Mouse (Mus musculus) C2C12 (cell line): Measurements from ENCODE around the gene Ophn1.

Experiments
- CTCF ChIP-seq: IDR thresholded peaks from one replicate; pipeline ENCODE4 v1.5.1; 2011; ENCODE audit not compliant: control insufficient read depth, insufficient read depth, insufficient read length
- FOSL1 ChIP-seq: IDR thresholded peaks from one replicate; pipeline ENCODE4 v1.8.0; 2011; ENCODE audit warnings: mild to moderate bottlenecking, low read length; ENCODE audit not compliant: poor library complexity, insufficient read depth, severe bottlenecking
- MAX ChIP-seq: IDR thresholded peaks from one replicate; pipeline ENCODE4 v1.6.1; 2011; ENCODE audit warnings: mild to moderate bottlenecking, control low read depth
- MYOG ChIP-seq: IDR thresholded peaks from one replicate; pipeline ENCODE4 v1.6.1; 2011; ENCODE audit not compliant: control insufficient read depth, insufficient read length; ENCODE audit errors: extremely low read depth
- USF1 ChIP-seq: IDR thresholded peaks from one replicate; pipeline ENCODE4 v1.6.1; 2011; ENCODE audit warnings: low read depth, mild to moderate bottlenecking, control low read depth, moderate library complexity

DNA sequence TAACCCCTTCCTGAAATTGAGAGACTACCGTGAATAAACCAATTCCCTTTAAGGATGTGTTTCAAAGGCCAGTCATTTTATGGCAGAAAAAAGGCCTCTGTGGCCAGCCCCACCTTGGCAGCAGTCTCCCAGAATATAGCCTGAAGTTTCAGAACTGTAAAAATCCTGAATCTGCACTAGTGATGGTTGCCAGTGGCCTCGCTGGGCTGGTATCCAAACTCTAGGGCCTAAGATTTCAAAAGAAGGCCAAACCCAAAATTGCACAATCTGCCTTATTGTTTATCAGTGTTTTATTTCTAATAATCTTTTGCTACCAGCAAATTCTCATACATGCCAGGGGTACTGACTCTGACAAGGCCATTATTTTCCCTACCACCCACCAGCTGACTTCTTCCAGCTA is 34.8 kb downstream of the Ophn1 start:
- TF ChIP-seq CTCF (no peak), MAX (no peak), USF1 (no peak), FOSL1 (no peak), MYOG (no peak)
